Mouse (Mus musculus) kidney, postnatal 10 days (tissue): ENCODE data around the gene Tmsb15a.
"Not testable (repeated sequence)": the region's sequence is repeated elsewhere in the genome, so short reads cannot be mapped to it uniquely, and the experiment has no call there.

ENCODE experiments used
- DNase-seq: peaks from one replicate; pipeline ENCODE4 v3.0.0; 2021; ENCODE audit warnings: mixed read lengths

Tmsb15a gene

GRCm38 (mm10) chrX:135725161-135725560 lies at the start of gene Tmsb15a:
Gene Tmsb15a, minus strand, starts transcription at chrX:135725261.
- no peak for DNase-seq

- no peak for DNase-seq
Measured at GRCm38 (mm10) chrX:135768565-135768964, 43.5 kb upstream of the Tmsb15a start.

- no peak for DNase-seq
Measured at GRCm38 (mm10) chrX:135768043-135768548, 43.0 kb upstream of the Tmsb15a start.

- peak; percentile 54 for DNase-seq
Measured at GRCm38 (mm10) chrX:135761707-135762106, 36.6 kb upstream of the Tmsb15a start.

GRCm38 (mm10) chrX:135752832-135753231 lies 27.8 kb upstream of the Tmsb15a start:
- DNase-seq, result peak; percentile 81

GRCm38 (mm10) chrX:135745376-135745775 lies 20.3 kb upstream of the Tmsb15a start:
- DNase-seq, result not testable (repeated sequence)

- DNase-seq, result no peak
Measured at GRCm38 (mm10) chrX:135743056-135743355, 17.9 kb upstream of the Tmsb15a start.

GRCm38 (mm10) chrX:135742304-135743055 lies 17.4 kb upstream of the Tmsb15a start, which contains the start of the genes Armcx5 and Gprasp1:
Gene Armcx5, plus strand, starts transcription at chrX:135742733.
Gene Gprasp1, plus strand, starts transcription at chrX:135742733.
- DNase-seq, result peak; percentile 93

- DNase-seq, result no peak
Measured at GRCm38 (mm10) chrX:135738730-135739520, 13.9 kb upstream of the Tmsb15a start.

GRCm38 (mm10) chrX:135712845-135713244 lies 12.2 kb downstream of the Tmsb15a start:
- no peak for DNase-seq

- DNase-seq, result no peak
Measured at GRCm38 (mm10) chrX:135704349-135704748, 20.7 kb downstream of the Tmsb15a start.

GRCm38 (mm10) chrX:135703111-135703510 lies 21.9 kb downstream of the Tmsb15a start:
- DNase-seq, result no peak

GRCm38 (mm10) chrX:135693633-135694032 lies 31.4 kb downstream of the Tmsb15a start, which contains the start of gene Tcp11x2:
Gene Tcp11x2, minus strand, starts transcription at chrX:135693790.
- no peak for DNase-seq

GRCm38 (mm10) chrX:135687802-135688201 lies 37.3 kb downstream of the Tmsb15a start:
- no peak for DNase-seq

- no peak for DNase-seq
Measured at GRCm38 (mm10) chrX:135681858-135682257, 43.2 kb downstream of the Tmsb15a start.
